Mouse (Mus musculus) adrenal gland, postnatal 4 days (tissue): ENCODE measurements around the gene Psma7. TPM values are rescaled to one million over a fixed set of nuclear protein-coding genes. Genes with fewer than 3 reads are reported as not detected.

Source experiments
- DNase-seq, 2 experiments: peaks; one replicate each; pipeline ENCODE4 v3.0.0; 2021 to 2022; ENCODE audit warnings: low spot score in 2 of 2, mixed read lengths in 2 of 2
- long read RNA-seq, 2 experiments: library from polyadenylated mRNA; stranded (forward); transcript quantifications; one replicate each; pipeline ENCODE4 v2.0.0; 2021
- total RNA-seq, 2 experiments: library from RNA; stranded (reverse); gene quantifications; 2 replicates each; pipeline ENCODE4 v1.2.3; 2021

The Psma7 gene
- total RNA-seq = 100 to 1,000 TPM; 245 to 248 TPM
- long read RNA-seq, experiment 1, transcript Psma7-201 (7 exons, 914 nt) = major isoform, 293 of 444 reads
- long read RNA-seq, experiment 1, partial matches to known transcripts = 139 of 444 reads
- long read RNA-seq, experiment 1, other reads (novel, unspliced or antisense) = 11 of 444 reads
- long read RNA-seq, experiment 2, transcript Psma7-201 (7 exons, 914 nt) = major isoform, 246 of 364 reads
- long read RNA-seq, experiment 2, partial matches to known transcripts = 104 of 364 reads
- long read RNA-seq, experiment 2, other reads (novel, unspliced or antisense) = 12 of 364 reads

GRCm38 (mm10) chr2:180042256-180042857 lies at the start of gene Psma7, which contains the start of gene Ss18l1:
Psma7 (minus strand) TSS chr2:180042433.
Ss18l1 (plus strand) TSS chr2:180042509.
- DNase-seq = peak; percentile 73 to 79

- DNase-seq = no peak
Observed at GRCm38 (mm10) chr2:180090285-180090684, 48.1 kb upstream of the Psma7 start.

- DNase-seq = no peak
Observed at GRCm38 (mm10) chr2:180087472-180087871, 45.2 kb upstream of the Psma7 start.

GRCm38 (mm10) chr2:180086637-180087027 lies 44.4 kb upstream of the Psma7 start:
- DNase-seq = no peak

GRCm38 (mm10) chr2:180085926-180086636 lies 43.8 kb upstream of the Psma7 start:
- DNase-seq = no peak

GRCm38 (mm10) chr2:180084565-180084964 lies 42.3 kb upstream of the Psma7 start:
- no peak for DNase-seq

GRCm38 (mm10) chr2:180083063-180083462 lies 40.8 kb upstream of the Psma7 start:
- no peak for DNase-seq

GRCm38 (mm10) chr2:180080680-180081079 lies 38.4 kb upstream of the Psma7 start:
- no peak for DNase-seq

- DNase-seq = no peak
Observed at GRCm38 (mm10) chr2:180077622-180078021, 35.4 kb upstream of the Psma7 start.

GRCm38 (mm10) chr2:180072886-180073285 lies 30.7 kb upstream of the Psma7 start:
- DNase-seq = no peak

- DNase-seq = no peak
Observed at GRCm38 (mm10) chr2:180071671-180072070, 29.4 kb upstream of the Psma7 start.

- DNase-seq = peak; percentile 91 to 98
Observed at GRCm38 (mm10) chr2:180070481-180071453, 28.5 kb upstream of the Psma7 start, which contains the start of gene Mtg2. Mtg2 (plus strand) TSS chr2:180070588.

GRCm38 (mm10) chr2:180069770-180070480 lies 27.7 kb upstream of the Psma7 start:
- no peak for DNase-seq

GRCm38 (mm10) chr2:180063338-180064131 lies 21.3 kb upstream of the Psma7 start:
- DNase-seq = no peak

- DNase-seq = no peak
Observed at GRCm38 (mm10) chr2:180053001-180053400, 10.8 kb upstream of the Psma7 start.

- DNase-seq = no peak
Observed at GRCm38 (mm10) chr2:180051986-180052733, 9.9 kb upstream of the Psma7 start.

- DNase-seq = peak; percentile 49 to 72
Observed at GRCm38 (mm10) chr2:180050986-180051385, 8.8 kb upstream of the Psma7 start.

GRCm38 (mm10) chr2:180047980-180048635 lies 5.9 kb upstream of the Psma7 start:
- DNase-seq = no peak
